Mouse (Mus musculus) embryonic fibroblast, embryonic 13.5 days (primary cell): ENCODE data around the gene Brwd1. TPM values are rescaled to one million over a fixed set of nuclear protein-coding genes. Genes with fewer than 3 reads are reported as not detected.
"Not testable (repeated sequence)": the region's sequence is repeated elsewhere in the genome, so short reads cannot be mapped to it uniquely, and the experiment has no call there.

Source experiments
- H3K27ac ChIP-seq: 2 replicates; pipeline ENCODE4 v1.5.1; 2012; ENCODE audit warnings: low read length, control low read depth, inconsistent platforms; ENCODE audit not compliant: insufficient read depth
- H3K4me1 ChIP-seq: 2 replicates; pipeline ENCODE4 v1.6.1; 2011; ENCODE audit warnings: low read length; ENCODE audit not compliant: control insufficient read depth, insufficient read depth
- H3K4me3 ChIP-seq: 2 replicates; pipeline ENCODE4 v1.5.1; 2011; ENCODE audit warnings: mild to moderate bottlenecking, control low read depth, low read length; ENCODE audit not compliant: insufficient read depth
- CTCF ChIP-seq: IDR thresholded peaks from 2 replicates; pipeline ENCODE4 v1.5.1; 2011; ENCODE audit warnings: mild to moderate bottlenecking, control low read depth, low read length, moderate library complexity, borderline replicate concordance; ENCODE audit not compliant: insufficient read depth
- POLR2A ChIP-seq: IDR thresholded peaks from 2 replicates; pipeline ENCODE4 v1.6.1; 2011; ENCODE audit warnings: low read depth, mild to moderate bottlenecking, control low read depth, low read length, moderate library complexity
- polyA plus RNA-seq: library from polyadenylated mRNA; stranded (reverse); fragments of >200 nt; gene quantifications from 2 replicates; pipeline ENCODE4 v1.2.4, GENCODE M21; 2011; ENCODE audit warnings: low read depth; ENCODE audit not compliant: missing spikeins, insufficient read length

The Brwd1 gene
- polyA plus RNA-seq, 1 experiment, result 122 TPM

DNA sequence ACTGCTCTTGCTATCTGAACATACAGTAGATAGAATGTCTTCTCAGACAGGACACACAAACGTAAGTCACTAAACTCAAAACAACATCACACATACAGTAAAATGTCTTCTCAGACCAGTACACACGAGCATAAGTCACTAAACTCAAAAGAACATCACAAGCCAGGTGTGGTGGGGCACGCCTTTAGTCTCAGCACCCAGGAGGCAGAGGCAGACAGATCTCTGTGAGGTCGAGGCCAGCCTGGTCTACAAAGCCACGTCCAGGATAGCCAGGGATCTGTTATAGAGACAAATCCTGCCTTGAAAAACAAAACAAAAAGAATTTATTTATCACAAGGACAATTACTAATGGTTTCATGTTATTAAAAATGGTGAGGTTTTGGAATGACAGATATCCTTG, 56.1 kb downstream of the Brwd1 start:
- H3K4me3 ChIP-seq, result no peak overlapping the region
- TF ChIP-seq CTCF (no peak), POLR2A (no peak)
- H3K27ac ChIP-seq, result no peak overlapping the region
- no peaks in the 10 kb centered on the region for H3K4me1 ChIP-seq

DNA sequence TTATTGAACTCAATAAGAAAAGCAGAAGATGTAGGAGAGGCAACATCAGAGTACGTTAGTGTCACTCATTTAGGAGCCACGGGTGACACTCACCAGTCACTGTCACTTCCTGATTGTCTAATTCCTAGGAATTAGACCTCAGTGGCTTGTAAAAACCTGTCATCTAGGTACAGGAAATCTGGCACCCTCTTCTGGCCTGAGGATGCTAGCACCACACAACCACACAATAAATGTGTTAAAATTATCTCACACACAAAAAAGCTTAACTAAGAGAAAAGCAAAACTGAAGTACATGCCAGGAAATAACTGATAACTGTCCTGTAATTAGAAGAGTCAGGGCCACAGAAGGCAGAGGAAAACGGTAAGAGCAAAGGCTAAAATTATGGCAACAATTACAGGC, 57.1 kb downstream of the Brwd1 start:
- TF ChIP-seq CTCF (no peak), POLR2A (no peak)
- no peaks in the 10 kb centered on the region for H3K4me1 ChIP-seq
- no peak overlapping the region for H3K27ac ChIP-seq
- H3K4me3 ChIP-seq, result no peak overlapping the region

DNA sequence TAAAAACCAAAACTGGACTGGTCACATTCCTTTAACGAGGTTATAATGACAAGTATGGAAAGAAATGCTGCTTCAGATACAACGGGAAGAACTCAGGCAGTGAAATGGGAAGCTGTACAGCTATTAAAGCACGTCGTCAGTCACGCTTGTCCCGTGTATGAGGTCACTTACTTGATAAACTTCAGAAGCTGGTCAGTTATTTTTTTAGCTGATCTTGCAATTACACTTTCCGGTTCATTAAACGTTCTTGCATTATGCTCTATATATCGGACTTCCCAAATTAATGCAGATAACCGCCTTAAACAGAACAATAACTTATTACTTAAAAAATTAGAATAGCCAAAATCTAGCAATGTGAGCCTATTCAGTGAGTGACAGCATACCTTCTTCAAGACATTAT, 61.3 kb downstream of the Brwd1 start:
- TF ChIP-seq POLR2A (no peak), CTCF (no peak)
- no peaks in the 10 kb centered on the region for H3K4me1 ChIP-seq
- H3K4me3 ChIP-seq, result no peak overlapping the region
- no peak overlapping the region for H3K27ac ChIP-seq

DNA sequence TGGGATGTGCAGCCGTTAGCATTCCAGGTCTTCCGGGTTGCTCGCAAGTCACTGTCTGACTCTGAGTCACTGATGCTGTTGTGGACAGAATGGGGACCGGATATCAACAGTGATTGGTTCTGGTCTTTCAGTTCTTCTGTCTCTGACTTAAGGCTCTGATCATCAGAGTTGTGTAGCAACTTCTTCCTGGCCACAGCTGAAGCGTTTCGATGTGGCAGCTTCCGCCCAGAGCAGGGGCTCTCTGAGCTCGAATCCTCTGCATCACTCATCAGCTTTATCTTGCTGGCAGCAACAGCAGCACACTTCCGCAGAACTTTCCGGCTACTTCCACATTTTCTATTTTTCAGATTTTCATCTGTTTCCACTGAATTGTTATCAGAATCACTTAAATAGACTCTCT, 73.2 kb downstream of the Brwd1 start:
- H3K4me1 ChIP-seq, H3K4me3 ChIP-seq, H3K27ac ChIP-seq: not testable (repeated sequence)

DNA sequence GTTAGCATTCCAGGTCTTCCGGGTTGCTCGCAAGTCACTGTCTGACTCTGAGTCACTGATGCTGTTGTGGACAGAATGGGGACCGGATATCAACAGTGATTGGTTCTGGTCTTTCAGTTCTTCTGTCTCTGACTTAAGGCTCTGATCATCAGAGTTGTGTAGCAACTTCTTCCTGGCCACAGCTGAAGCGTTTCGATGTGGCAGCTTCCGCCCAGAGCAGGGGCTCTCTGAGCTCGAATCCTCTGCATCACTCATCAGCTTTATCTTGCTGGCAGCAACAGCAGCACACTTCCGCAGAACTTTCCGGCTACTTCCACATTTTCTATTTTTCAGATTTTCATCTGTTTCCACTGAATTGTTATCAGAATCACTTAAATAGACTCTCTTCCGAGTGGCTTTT, 78.0 kb downstream of the Brwd1 start:
- not testable (repeated sequence) for H3K4me3 ChIP-seq, H3K27ac ChIP-seq, H3K4me1 ChIP-seq

DNA sequence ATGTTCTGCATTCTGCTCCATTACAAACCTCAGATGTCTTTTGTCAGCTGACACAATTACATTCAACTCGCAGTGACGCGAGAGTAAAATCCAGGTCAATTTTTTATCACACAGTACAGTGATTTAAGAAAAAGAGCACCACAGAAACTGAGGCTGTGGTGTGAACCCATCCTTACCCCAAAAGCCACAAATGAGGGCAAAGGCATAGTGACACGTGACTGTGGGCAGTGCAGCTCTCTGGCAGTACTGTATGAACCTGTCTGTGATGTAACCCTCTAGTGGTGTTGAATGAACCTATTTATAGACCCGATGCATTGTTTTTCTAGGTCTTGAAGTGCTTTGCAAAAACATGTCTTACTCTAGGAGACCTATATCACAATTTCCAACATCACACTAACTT, 83.0 kb downstream of the Brwd1 start:
- Histone ChIP-seq H3K4me1 (no peaks in the 10 kb centered on the region), H3K4me3 (no peak overlapping the region), H3K27ac (no peak overlapping the region)
- TF ChIP-seq POLR2A (no peak), CTCF (no peak)

DNA sequence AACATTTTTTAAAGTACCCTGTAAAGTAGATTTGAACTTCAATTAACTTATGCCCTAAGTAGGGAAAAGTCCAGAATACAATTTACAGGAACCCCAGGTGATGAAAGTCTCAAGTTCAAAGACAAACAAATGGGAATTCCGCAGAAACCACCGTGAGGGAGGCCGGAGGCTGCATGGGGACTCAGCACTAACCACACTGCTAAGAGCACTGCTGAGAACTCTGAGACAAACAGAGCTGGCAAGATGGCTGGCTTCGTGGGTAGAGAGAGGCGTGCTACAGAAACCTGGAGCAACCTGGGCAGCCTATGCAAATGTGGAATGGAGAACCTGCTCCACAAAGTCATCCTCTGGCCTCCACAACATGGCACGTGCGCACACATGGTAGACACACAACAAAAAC, 86.2 kb downstream of the Brwd1 start:
- no peak overlapping the region for H3K27ac ChIP-seq
- H3K4me3 ChIP-seq, result no peak overlapping the region
- H3K4me1 ChIP-seq, result peaks cover 2% of the 10 kb centered on the region; the same call in 1 of the 2 replicates
- TF ChIP-seq POLR2A, result no peak
- no peak for TF ChIP-seq CTCF

DNA sequence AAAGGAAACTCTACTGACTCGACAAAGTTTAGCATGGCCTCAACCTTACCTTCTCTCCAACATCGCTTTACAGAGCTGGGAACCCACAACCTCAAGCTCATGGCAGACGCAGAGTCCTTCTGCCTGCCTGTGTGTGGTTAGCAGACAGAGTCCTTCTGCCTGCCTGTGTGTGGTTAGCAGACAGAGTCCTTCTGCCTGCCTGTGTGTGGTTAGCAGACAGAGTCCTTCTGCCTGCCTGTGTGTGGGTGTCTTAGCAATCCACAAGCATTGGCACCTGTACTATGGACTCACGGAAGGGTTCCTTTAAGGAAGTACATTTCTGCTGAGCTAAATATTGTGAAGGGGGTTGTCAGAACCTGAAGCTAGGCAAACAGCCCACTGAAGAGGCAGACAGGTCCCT, 87.8 kb downstream of the Brwd1 start:
- H3K27ac ChIP-seq, H3K4me1 ChIP-seq, H3K4me3 ChIP-seq: not testable (repeated sequence)

DNA sequence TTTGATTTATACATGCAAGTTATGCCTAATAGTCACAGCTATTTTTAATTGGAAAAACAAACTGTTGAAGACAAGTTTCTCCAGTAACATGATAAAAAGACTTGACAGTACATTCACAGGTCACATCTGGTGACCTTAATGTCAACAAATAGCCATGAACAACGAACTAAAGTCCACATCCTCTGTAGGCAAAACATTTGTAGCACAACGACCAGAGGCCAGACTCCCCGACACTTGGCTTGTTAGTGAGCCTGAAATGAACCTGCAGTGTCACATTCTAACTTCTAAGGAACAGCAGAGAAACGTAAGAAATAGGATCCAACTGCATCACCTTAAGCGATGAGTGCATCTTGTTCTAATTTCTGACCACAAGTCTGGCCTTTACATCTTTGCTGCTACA, 89.7 kb downstream of the Brwd1 start:
- TF ChIP-seq POLR2A (no peak), CTCF (no peak)
- H3K4me1 ChIP-seq, result peaks cover 5% of the 10 kb centered on the region; the same call in 1 of the 2 replicates
- H3K4me3 ChIP-seq, result no peak overlapping the region
- H3K27ac ChIP-seq, result no peak overlapping the region

DNA sequence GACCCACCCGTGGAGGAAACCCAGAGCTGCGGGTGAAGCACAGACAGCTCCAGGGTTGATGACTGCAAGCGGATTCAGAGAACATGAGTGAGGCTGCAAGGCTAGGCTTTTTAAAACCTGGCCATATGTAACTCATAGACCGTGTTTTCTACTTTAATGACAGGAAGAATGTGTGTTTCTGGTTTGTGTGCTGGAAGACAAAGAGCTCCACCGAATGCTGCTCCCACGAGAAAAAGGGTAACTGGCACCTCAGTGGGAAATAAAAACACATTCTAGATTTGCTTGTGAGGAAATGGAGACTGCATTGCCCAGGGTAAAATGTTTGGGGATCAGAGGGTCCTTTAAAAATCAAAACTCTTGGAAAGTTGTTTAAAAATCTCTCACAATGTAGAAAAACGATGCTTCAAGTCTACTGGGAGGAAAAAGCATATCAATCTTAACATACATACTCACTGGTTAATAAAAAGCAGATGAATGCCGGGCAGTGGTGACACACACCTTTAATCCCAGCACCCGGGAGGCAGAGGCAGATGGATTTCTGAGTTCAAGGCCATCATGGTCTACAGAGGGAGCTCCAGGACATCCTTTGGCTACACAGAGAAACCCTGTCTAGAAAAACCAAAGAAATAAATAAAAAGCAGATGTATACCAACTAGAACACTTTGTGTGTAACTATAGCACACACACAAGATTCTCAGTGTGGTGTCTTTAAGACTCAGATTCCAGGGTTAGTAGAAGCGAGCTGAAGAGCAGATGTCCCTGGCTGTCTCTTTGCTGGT, 91.0 kb downstream of the Brwd1 start:
- Histone ChIP-seq H3K27ac (peak overlapping the region; percentile 59), H3K4me1 (peaks cover 5% of the 10 kb centered on the region; the same call in 1 of the 2 replicates), H3K4me3 (peak overlapping the region; percentile 88)
- no peak for TF ChIP-seq CTCF
- no peak for TF ChIP-seq POLR2A

DNA sequence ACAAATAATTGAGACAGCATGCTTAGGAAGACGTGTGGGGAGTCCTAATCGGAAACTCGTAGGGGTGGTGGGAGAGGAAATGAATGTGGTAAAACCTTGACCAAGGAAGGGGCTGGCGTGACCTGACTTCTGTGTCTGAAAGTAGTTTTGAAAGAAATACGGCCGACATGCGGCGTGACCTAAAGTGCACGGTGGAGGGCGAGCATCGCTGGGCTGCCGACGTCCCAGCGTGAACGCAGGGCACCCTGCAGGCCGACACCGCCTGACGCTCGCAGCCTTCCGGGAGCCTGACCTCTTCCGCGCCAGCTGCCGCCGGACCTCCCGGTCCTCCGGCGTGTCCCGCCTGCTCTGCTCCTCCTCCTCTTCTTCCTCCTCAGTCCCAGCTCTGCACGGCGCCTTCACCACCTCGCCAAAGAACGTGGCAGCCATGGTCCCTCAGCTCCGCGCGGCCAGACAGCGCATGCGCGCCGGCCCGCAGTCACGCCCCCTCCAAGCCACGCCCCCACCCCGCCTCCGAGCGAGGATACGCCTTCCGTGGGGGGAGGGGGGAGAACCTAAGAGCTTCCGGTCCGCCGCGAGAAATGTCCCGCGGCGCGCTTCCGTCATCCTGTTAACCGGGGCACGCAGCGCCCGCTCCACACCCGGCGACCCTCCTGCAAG, 91.7 kb downstream of the Brwd1 start, which contains the start of gene Psmg1:
Gene Psmg1, minus strand, starts transcription at position 499 of the 660 bp plus-strand sequence.
- Histone ChIP-seq H3K27ac (peak within 1 kb of the TSS; percentile 59), H3K4me3 (peak within 1 kb of the TSS; percentile 88), H3K4me1 (peaks cover 5% of the 10 kb centered on the region; the same call in 1 of the 2 replicates)
- TF ChIP-seq POLR2A, result peak; percentile 97
- no peak for TF ChIP-seq CTCF
